Mouse (Mus musculus): ENCODE measurements around the gene Tm9sf2. TPM values are rescaled to one million over a fixed set of nuclear protein-coding genes. Genes with fewer than 3 reads are reported as not detected.
A peak's percentile ranks its signal among the peaks of the same experiment; 100 is the strongest.

The Tm9sf2 gene
- total and polyA plus RNA-seq, 3 experiments, result 142 to 558 (median 153) TPM

DNA sequence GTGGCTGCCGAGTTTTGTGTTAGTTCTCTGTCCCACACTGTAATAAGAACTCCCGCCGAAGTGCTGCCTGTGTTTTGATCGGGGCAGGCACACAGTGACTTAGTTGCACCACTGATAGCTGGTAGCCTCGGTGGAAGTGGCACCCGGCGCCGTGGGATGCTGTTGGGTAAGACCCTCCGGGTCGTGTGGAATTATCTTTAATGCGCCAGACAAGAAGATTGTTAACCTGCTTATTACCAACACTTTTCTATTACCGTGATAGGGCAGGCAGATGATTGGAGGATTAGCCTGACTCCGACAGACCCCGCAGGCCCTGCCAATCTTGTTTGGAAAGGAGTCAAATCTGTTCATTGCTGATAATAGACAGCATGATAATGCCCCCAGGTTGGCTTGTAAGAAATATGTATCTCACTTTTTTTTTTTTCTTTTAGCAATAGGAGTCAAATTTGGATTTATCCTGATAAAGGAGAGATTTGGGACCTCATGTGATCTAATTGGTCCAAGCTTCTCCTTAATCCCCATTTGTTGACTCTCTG, 69.5 kb downstream of the Tm9sf2 start:
- no peak for DNase-seq

DNA sequence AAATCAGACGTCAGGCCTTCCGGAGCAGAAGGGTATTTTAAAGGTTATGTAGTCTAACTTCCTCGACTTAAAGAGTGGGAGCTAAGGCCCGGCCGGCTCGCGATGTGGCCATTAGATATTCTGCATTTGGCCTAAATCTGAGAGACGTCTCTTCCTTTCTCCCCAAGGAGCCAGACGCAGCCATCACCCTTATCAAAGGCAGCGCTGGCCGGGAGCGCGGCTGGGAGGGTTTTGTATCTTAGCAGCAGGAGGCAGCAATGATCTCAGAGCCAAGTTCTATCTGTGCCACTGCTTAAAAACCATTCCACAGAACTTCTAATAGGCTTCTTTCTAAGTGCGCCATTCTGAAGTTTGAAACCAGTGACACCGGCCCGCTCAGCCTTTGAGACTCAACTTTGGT, 72.4 kb downstream of the Tm9sf2 start:
- no peak for DNase-seq

DNA sequence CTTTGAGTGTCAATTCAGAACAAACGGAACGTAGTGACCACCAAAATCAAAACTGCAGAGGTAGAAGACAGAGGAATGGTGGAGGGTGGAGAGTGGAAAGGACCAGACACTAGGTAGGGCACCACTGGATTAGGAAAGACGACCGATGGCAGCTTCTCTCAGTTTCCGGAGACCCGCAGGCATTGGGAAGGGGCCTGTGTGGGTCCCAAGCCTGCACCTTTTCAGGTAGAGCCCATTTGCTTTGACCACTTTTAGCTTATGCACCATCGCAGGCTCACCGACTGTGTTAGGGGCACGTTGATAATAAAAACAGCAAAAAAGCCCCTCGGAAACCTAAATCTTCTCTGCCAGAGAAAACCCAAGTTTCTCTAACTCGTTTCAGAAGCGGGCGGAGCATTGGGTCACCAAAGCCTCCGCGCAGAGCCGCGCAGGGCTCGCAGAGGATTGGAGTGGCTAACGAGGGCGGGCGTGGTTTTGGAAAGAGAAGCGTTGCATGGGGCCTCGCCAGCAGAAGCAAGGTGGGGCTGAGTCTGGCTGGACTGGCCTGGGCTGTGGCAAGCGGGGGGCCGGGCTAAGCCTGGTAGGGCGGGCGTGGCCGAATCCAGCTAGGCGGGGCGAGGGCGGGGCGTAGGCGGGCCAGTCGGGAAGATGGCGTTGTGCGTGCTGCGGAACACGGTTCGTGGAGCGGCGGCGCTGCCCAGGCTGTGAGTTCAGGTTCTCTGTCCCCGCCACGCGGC, 74.4 kb downstream of the Tm9sf2 start, which contains the start of gene Clybl:
Gene Clybl, plus strand, starts transcription at position 627 of the 737 bp plus-strand sequence.
- DNase-seq, result peak; percentile 99

DNA sequence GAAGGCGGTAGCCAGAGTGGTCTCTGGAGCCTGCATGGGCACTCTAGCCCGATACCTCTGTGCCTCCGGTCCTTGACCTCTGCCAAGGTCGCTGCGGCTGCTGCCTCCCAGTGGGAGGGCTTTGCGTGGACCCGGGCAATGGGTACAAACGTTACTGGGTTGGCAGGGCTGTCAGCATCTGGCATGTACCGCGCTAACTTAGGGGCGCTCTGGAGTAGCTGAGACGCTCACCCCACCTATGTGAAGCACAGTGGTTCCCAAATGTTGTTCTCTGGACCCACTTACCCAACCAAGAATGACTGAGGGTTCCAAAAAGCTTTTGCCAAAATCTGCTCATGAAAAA, 74.9 kb downstream of the Tm9sf2 start:
- DNase-seq, result no peak

DNA sequence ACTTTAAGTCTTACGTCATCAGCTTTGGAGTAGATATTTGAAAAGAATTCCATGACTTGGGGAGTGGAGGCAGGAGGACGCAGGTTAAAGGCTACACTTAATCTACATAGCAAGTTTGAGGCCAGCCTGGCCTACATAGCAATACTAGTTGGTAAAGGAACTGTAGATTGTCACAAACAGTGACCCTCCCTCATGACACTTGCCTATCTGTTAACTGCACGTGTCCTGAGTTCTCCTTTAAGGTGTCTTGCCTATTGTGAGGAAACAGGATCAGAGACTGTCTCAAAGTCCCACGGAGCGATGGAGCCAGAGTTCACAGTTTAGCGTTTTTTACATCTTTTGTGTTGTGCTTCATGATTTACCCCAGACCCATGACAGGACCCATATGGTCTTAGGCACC, 75.4 kb downstream of the Tm9sf2 start:
- DNase-seq, result no peak

DNA sequence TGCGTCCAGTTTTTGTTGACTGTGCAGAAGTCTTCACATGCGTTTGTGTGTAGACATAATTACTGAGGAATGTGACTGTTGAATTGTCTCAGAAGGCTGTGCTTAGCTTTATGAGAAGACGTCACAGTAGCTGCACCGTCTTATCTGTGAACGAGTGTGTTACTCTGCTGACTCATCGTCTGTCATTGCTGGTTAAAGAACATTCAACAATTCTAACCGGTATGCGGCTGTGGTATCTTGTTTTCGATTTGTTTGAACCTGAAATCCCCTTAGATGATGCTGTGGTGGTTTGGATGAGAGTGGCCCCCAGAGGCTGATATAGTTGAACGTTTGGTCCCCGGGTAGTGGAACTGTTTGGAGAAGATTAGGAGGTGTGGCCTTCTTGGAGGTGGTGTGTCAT, 77.1 kb downstream of the Tm9sf2 start:
- peak; percentile 37 for DNase-seq

DNA sequence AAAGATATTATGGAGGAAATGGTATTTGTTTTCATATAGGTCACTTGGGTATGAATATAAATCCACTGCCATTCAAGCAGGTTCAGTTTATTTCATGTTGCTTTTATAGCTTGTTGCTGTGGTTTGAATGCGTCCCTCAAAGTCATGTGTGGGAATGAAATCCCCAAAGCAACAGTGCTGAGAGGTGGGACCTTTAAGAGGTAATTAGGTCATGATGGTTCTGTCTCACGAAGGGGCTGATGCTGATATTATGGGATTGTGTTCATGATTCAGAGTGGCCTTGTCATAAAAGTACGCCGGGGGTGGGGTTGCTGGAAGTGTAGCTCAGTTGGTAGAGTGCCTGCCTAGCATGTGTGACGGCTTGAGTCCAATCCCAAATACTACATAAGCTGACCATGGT, 81.4 kb downstream of the Tm9sf2 start:
- peak; percentile 28 for DNase-seq

DNA sequence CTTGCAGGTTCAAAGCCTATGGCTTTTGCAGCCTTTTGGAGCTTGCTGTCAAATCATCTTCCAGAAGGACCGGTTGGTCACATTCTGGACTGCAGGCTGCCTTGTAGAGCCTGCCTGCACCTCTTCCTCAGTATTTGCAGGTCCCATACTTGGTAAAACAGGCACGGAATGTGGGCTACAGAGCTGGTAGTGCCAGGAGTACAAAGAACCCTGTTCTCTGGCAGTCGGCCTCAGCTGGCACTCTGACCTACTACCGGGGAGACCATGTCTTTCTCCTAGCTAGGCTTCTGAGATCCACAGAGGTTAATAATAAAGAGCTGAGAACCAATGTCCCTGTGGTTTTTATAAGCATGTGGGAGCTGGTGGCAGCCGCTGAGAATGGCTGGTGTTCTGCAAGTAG, 83.1 kb downstream of the Tm9sf2 start:
- DNase-seq, result no peak

DNA sequence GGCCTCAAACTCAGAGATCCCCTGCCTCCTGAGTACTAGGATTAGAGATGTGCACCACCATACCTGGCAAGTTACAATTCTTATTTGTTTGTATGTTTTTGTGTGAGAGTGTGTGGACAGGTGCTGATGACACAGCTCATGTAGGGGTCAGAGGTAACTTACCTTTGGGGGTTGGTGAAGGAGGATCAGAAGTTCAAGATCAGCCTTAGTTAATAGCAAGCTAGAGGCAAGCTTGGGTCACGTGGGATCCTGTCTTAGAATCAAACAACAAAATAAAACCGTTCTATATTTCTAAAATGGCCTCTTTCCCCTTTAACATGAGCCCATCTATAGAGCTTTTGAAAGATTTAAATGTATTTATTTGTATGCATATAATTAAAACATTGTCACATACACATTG, 83.7 kb downstream of the Tm9sf2 start:
- no peak for DNase-seq

DNA sequence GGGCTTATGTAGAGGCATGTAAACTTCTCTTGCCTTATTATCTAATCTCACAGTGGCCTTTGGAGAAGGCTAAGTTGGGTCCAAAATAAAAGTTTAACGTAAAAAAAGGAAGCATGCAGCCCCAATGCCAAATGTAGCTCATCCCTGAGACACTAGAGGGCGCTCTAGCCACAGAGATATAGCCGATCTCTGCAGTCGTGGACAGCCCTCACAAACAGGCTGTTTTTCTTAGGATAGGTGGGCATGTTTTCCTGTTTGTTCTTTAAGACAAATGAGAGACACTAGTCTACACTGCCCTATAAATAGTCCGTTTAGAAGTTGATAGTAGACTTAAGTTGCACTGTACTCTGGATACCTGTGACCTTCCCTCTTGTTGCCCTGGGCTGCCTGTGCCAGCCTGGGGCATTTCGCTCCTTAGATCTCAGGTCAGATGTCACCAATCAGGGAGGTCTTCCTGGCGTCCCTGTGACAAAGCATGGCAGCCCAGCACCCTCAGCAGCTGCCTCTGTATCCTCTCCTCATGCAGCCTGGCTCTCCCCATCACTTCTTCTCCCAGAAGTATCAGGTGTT, 84.2 kb downstream of the Tm9sf2 start:
- DNase-seq, result peak; percentile 61

DNA sequence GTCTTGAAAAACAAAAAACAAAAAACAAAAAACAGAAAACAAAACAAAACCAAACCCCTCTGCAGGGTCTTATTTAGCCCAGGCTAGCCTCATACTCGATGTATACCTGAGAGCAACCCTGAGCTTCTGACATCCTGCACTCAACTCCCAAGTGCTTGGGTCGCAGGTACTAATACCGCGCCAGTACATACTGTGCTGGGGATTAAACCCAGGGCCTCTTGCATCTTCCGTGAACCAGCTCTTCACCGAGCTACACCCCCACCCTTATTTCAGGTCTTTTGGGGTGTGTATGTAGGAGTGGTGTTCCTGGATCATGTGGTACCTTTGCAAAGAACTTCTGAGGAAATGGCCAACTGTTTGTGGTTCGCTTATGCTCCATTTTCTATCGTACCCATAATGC, 87.8 kb downstream of the Tm9sf2 start:
- no peak for DNase-seq

DNA sequence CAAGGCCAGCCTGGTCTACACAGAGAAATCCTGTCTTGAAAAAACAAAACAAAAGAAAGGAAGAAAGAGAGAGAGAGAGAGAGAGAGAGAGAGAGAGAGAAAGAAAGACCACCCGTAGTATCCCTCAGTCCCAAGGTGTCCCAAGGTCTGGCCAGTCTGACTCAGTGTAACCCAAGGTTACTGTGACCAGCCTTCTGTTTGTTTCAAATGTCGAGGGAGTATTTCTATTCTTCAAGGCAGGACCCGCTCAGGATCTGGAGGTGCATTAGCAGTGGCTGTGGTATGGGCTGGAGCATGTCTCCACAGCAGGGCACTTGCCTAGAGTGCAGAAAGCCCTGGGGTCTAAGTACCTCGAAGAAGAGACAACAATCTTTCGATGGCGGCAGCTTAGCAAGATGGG, 90.0 kb downstream of the Tm9sf2 start:
- DNase-seq, result peak; percentile 50

DNA sequence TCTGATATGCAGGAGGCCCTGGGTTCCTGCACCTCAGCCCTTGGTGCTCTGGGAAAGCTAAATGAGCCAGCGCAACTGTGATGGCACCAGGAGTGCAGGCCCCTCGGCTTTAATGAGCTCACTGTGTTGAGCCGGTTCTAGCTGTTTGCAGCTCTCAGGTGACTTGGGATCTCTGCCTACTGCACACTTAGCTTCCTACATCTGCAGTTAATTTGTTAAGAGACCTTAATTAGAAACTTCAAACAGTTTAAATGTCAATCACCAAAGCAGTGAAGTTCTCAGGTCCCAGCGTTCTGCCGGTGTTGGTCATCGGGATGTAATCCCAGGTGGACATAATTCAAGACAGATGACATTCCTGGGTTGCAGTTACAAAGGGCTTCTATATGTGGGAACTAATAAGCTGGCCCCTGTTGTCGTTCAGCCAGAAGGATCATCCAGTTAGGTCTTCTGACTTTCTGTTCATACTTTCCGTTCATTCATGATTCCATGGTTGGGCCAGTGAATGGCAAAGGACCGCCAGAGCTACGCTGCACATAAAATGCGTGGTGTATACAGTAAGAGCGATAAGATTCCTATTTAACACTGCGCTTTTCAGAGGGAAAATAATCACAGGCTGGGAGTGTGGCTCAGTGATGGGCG, 93.5 kb downstream of the Tm9sf2 start:
- DNase-seq, result no peak

DNA sequence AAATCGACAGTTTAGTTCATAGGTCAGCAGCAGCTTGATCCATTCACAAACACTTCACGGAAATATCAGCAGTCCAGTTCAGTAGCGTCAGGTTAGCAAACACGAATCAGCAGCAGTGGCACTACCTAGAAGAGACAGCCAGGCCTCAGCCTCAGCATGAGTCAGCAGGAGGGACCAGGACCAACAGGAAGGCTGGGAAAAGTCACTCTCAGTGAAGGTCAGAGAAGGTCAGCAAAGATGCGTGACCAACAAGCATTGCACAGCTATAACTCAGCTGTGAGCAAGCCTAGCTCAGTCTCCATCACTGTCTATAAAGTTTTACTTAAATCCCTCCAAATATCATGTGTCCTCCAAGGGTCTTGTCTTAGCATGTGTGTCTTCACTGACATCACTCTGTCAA, 102.3 kb downstream of the Tm9sf2 start:
- peak; percentile 59 for DNase-seq

Other genes with a start within 250 kb of the Tm9sf2 start
- gene Ubac2, start 228.4 kb upstream of the Tm9sf2 start, total RNA-seq (2021), result 10 to 100 TPM; 30.4 to 42.2 TPM
- gene Ubac2, start 228.4 kb upstream of the Tm9sf2 start, polyA plus RNA-seq (2012; rRNA removed), result 66.7 and 69.0 TPM in 2 replicates
- under 1 TPM in 1 of 2 experiments, not detected in 1; 0.38 TPM for gene Gpr18, start 191.3 kb upstream of the Tm9sf2 start, total RNA-seq (2021)
- gene Gpr18, start 191.3 kb upstream of the Tm9sf2 start, polyA plus RNA-seq (2012; rRNA removed), result 0.12 and 0.27 TPM in 2 replicates
- 1 to 10 TPM in 1 of 2 experiments, under 1 TPM in 1; 0.35 to 1.5 TPM for gene Gpr183, start 141.8 kb upstream of the Tm9sf2 start, total RNA-seq (2021)
- gene Gpr183, start 141.8 kb upstream of the Tm9sf2 start, polyA plus RNA-seq (2012; rRNA removed), result 0.62 and 0.67 TPM in 2 replicates
- not detected for gene Timm8a2, start 72.4 kb upstream of the Tm9sf2 start, total RNA-seq (2021)
- not detected in 2 replicates for gene Timm8a2, start 72.4 kb upstream of the Tm9sf2 start, polyA plus RNA-seq (2012; rRNA removed)
- 100 to 1,000 TPM in 1 of 2 experiments, 10 to 100 TPM in 1; 96.5 to 104 TPM for gene Clybl, start 74.7 kb downstream of the Tm9sf2 start, total RNA-seq (2021)
- gene Clybl, start 74.7 kb downstream of the Tm9sf2 start, polyA plus RNA-seq (2012; rRNA removed), result 4.4 and 5.3 TPM in 2 replicates